In genomic region chr10:80697812-80698211, GRCm38 (mm10) we compare ENCODE assay signal across 12 mouse cellular contexts. TPM values are rescaled to one million over a fixed set of nuclear protein-coding genes. Genes with fewer than 3 reads are reported as not detected.
DNase-seq lines count a peak whose midpoint lies in the region; ATAC-seq and TF ChIP-seq lines count a peak whose summit lies in the region.
"Had no signal": no experiment of that assay in that cellular context is flagged by ENCODE, and none has a peak within 500 bp of the region (broad histone marks: within the 10 kb centered on the region; RNA-seq: fewer than 3 reads in every experiment).

No protein-coding gene starts in this region.

- H3K36me3 ChIP-seq in forebrain, embryonic 10.5 days (replicated peaks), result peaks cover 34% of the 10 kb centered on the region
- H3K36me3 ChIP-seq in forebrain, postnatal 0 days (ENCODE audit: insufficient read depth), result peaks cover 14% of the 10 kb centered on the region
- H3K36me3 ChIP-seq in midbrain, postnatal 0 days (ENCODE audit: insufficient read depth, low read length), result peaks cover 5% of the 10 kb centered on the region
- H3K36me3 ChIP-seq in midbrain, embryonic 15.5 days (replicated peaks), result 0 out of 2 replicates have a peak, but pooled peaks cover 3% of the 10 kb centered on the region
- 0 out of 2 replicates have a peak, but pooled peaks cover 4% of the 10 kb centered on the region for H3K36me3 ChIP-seq in stomach, postnatal 0 days (ENCODE audit: control insufficient read depth, insufficient read depth, low read length)

- H3K27me3 ChIP-seq in forebrain, embryonic 10.5 days (ENCODE audit: poor library complexity, severe bottlenecking), result no peaks in the 10 kb centered on the region
- H3K27me3 ChIP-seq in forebrain, postnatal 0 days (ENCODE audit: insufficient read depth, low read length), result no peaks in the 10 kb centered on the region
- no peaks in the 10 kb centered on the region for H3K27me3 ChIP-seq in midbrain, postnatal 0 days (ENCODE audit: insufficient read depth, low read length)
- no peaks in the 10 kb centered on the region for H3K27me3 ChIP-seq in midbrain, embryonic 15.5 days (replicated peaks)
- H3K27me3 ChIP-seq in stomach, postnatal 0 days (ENCODE audit: control insufficient read depth, insufficient read depth, low read length), result no peaks in the 10 kb centered on the region
- H3K27me3 ChIP-seq: neural tube, embryonic 12.5 days had no signal

- no peak for DNase-seq in forebrain, embryonic 10.5 days (ENCODE audit: extremely low spot score, low spot score)
- no peak for DNase-seq in forebrain, postnatal 0 days
- DNase-seq in midbrain, postnatal 0 days (ENCODE audit: low spot score), result no peak
- DNase-seq in stomach, postnatal 0 days (ENCODE audit: low spot score), result no peak
- no peak for DNase-seq in gastrocnemius, postnatal 36 days
- no peak for DNase-seq in right cerebral cortex, postnatal 25 days
- DNase-seq: heart, adult 18-20 months; lung, postnatal 36 days had no signal

- 85% methylated on average over 9 of the region's 9 CpGs for WGBS in forebrain, embryonic 10.5 days
- 76% methylated on average over 9 of the region's 9 CpGs for WGBS in forebrain, postnatal 0 days
- WGBS in midbrain, postnatal 0 days, result 59% methylated on average over 9 of the region's 9 CpGs
- WGBS in midbrain, embryonic 15.5 days, result 71% methylated on average over 9 of the region's 9 CpGs
- 81% methylated on average over 9 of the region's 9 CpGs for WGBS in stomach, postnatal 0 days

- intact Hi-C loops in gastrocnemius, postnatal 36 days (cut with DNase I), result no loop called here

- H3K4me2 ChIP-seq in forebrain, postnatal 0 days (ENCODE audit: low read depth), result no peak overlapping the region
- no peak overlapping the region for H3K4me2 ChIP-seq in midbrain, postnatal 0 days (ENCODE audit: low read depth, low read length, poor library complexity, severe bottlenecking)
- no peak overlapping the region for H3K4me2 ChIP-seq in midbrain, embryonic 15.5 days
- H3K4me2 ChIP-seq in stomach, postnatal 0 days (replicated peaks; ENCODE audit: low read depth), result no peak overlapping the region
- H3K4me2 ChIP-seq: neural tube, embryonic 12.5 days had no signal

- no peak for TF ChIP-seq EP300 in stomach, postnatal 0 days (optimal IDR thresholded peaks at IDR 0.05)

- no peak for TF ChIP-seq CTCF in forebrain, postnatal 0 days (IDR thresholded peaks at IDR 0.05; ENCODE audit: low read depth)
- TF ChIP-seq CTCF in midbrain, postnatal 0 days (IDR thresholded peaks at IDR 0.05), result no peak
- no peak for TF ChIP-seq CTCF in stomach, postnatal 0 days (IDR thresholded peaks at IDR 0.05; ENCODE audit: low read depth)

- no peak overlapping the region for H3K9ac ChIP-seq in forebrain, postnatal 0 days
- H3K9ac ChIP-seq in midbrain, postnatal 0 days (replicated peaks; ENCODE audit: low read length, poor library complexity, severe bottlenecking), result peak overlapping the region; percentile 13; the same call in 1 of the 2 replicates
- no peak overlapping the region for H3K9ac ChIP-seq in midbrain, embryonic 15.5 days
- H3K9ac ChIP-seq in stomach, postnatal 0 days (ENCODE audit: low read length), result peak overlapping the region; percentile 31
- H3K9ac ChIP-seq: neural tube, embryonic 12.5 days had no signal

- H3K9me3 ChIP-seq in forebrain, embryonic 10.5 days, result no peaks in the 10 kb centered on the region
- H3K9me3 ChIP-seq in forebrain, postnatal 0 days (ENCODE audit: low read length), result no peaks in the 10 kb centered on the region
- no peaks in the 10 kb centered on the region for H3K9me3 ChIP-seq in midbrain, postnatal 0 days (ENCODE audit: low read length)
- no peaks in the 10 kb centered on the region for H3K9me3 ChIP-seq in midbrain, embryonic 15.5 days
- no peaks in the 10 kb centered on the region for H3K9me3 ChIP-seq in stomach, postnatal 0 days (ENCODE audit: control insufficient read depth, low read length)
- H3K9me3 ChIP-seq: neural tube, embryonic 12.5 days had no signal

- no peak for ATAC-seq in forebrain, postnatal 0 days
- ATAC-seq in midbrain, postnatal 0 days (ENCODE audit: low FRiP score), result no peak
- no peak for ATAC-seq in midbrain, embryonic 15.5 days (replicated peaks)
- peak; percentile 36 for ATAC-seq in erythroid progenitor cell, adult 5-6 weeks (replicated peaks; ENCODE audit: low FRiP score, poor library complexity, severe bottlenecking)
- no peak for ATAC-seq in stomach, postnatal 0 days (ENCODE audit: low FRiP score, low TSS enrichment)

- H3K4me1 ChIP-seq in forebrain, embryonic 10.5 days, result peaks cover 47% of the 10 kb centered on the region
- H3K4me1 ChIP-seq in forebrain, postnatal 0 days (ENCODE audit: insufficient read depth), result peaks cover 11% of the 10 kb centered on the region; the same call in 1 of the 2 replicates
- H3K4me1 ChIP-seq in midbrain, postnatal 0 days (ENCODE audit: insufficient read depth, low read length), result peaks cover 5% of the 10 kb centered on the region; the same call in 1 of the 2 replicates
- H3K4me1 ChIP-seq in midbrain, embryonic 15.5 days, result peaks cover 27% of the 10 kb centered on the region
- peaks cover 6% of the 10 kb centered on the region for H3K4me1 ChIP-seq in stomach, postnatal 0 days (replicated peaks; ENCODE audit: control insufficient read depth, insufficient read depth)

- H3K27ac ChIP-seq in forebrain, embryonic 10.5 days, result peak overlapping the region; percentile 45
- no peak overlapping the region for H3K27ac ChIP-seq in forebrain, postnatal 0 days (ENCODE audit: low read depth, low read length)
- no peak overlapping the region for H3K27ac ChIP-seq in midbrain, postnatal 0 days (ENCODE audit: low read depth, low read length)
- H3K27ac ChIP-seq in midbrain, embryonic 15.5 days, result no peak overlapping the region
- H3K27ac ChIP-seq in stomach, postnatal 0 days (replicated peaks), result no peak overlapping the region
- H3K27ac ChIP-seq: kidney, postnatal 0 days; neural tube, embryonic 12.5 days had no signal

- H3K4me3 ChIP-seq in forebrain, embryonic 10.5 days, result 0 out of 2 replicates have a peak overlapping the region, but pooled peaks have one; percentile 1
- no peak overlapping the region for H3K4me3 ChIP-seq in forebrain, postnatal 0 days (ENCODE audit: low read depth, low read length)
- H3K4me3 ChIP-seq in midbrain, postnatal 0 days (ENCODE audit: low read depth, low read length), result no peak overlapping the region
- no peak overlapping the region for H3K4me3 ChIP-seq in midbrain, embryonic 15.5 days
- no peak overlapping the region for H3K4me3 ChIP-seq in stomach, postnatal 0 days (ENCODE audit: low read depth, low read length)
- H3K4me3 ChIP-seq: neural tube, embryonic 12.5 days had no signal

RNA-seq across cellular contexts. Expression of gene Mob3a, which starts 4.0 kb away (rescaled TPM):
- 53.9 and 54.7 TPM in 2 replicates for polyA plus RNA-seq in forebrain, embryonic 10.5 days (2016; fragmentation: Nextera tagmentation; extraction: Ambion mirVana)
- total RNA-seq in forebrain, postnatal 0 days (2014; rRNA removed), result 54.1 and 57.8 TPM in 2 replicates
- 38.9 and 45.9 TPM in 2 replicates for polyA plus RNA-seq in forebrain, postnatal 0 days (2015; fragmentation: Nextera tagmentation; extraction: Ambion mirVana)
- 66.6 and 75.1 TPM in 2 replicates for total RNA-seq in midbrain, postnatal 0 days (2014; rRNA removed)
- polyA plus RNA-seq in midbrain, postnatal 0 days (2015; fragmentation: Nextera tagmentation; extraction: Ambion mirVana), result 44.9 and 48.5 TPM in 2 replicates
- 63.4 and 64.3 TPM in 2 replicates for polyA plus RNA-seq in midbrain, embryonic 15.5 days (2015; fragmentation: Nextera tagmentation; extraction: Ambion mirVana)
- total RNA-seq in erythroid progenitor cell, adult 5-6 weeks (2015; ENCODE audit: low replicate concordance), result 19.5 and 32.3 TPM in 2 replicates
- total RNA-seq in erythroid progenitor cell, adult 5-6 weeks (2017; ENCODE audit: low replicate concordance), result 9.0 and 25.7 TPM in 2 replicates
- 22.9 and 23.9 TPM in 2 replicates for polyA plus RNA-seq in stomach, postnatal 0 days (2015; fragmentation: Nextera tagmentation; extraction: Ambion mirVana)
- 1 to 10 TPM; 3.4 to 3.6 TPM for total RNA-seq in gastrocnemius, postnatal 36 days (2021)

RNA-seq across cellular contexts. Expression of gene Izumo4, which starts 4.2 kb away (rescaled TPM):
- polyA plus RNA-seq in forebrain, embryonic 10.5 days (2016; fragmentation: Nextera tagmentation; extraction: Ambion mirVana), result 7.7 and 10.9 TPM in 2 replicates
- 37.9 and 39.5 TPM in 2 replicates for total RNA-seq in forebrain, postnatal 0 days (2014; rRNA removed)
- polyA plus RNA-seq in forebrain, postnatal 0 days (2015; fragmentation: Nextera tagmentation; extraction: Ambion mirVana), result 34.4 and 36.7 TPM in 2 replicates
- 26.3 and 48.0 TPM in 2 replicates for total RNA-seq in midbrain, postnatal 0 days (2014; rRNA removed)
- polyA plus RNA-seq in midbrain, postnatal 0 days (2015; fragmentation: Nextera tagmentation; extraction: Ambion mirVana), result 44.0 and 47.4 TPM in 2 replicates
- 42.9 and 50.9 TPM in 2 replicates for polyA plus RNA-seq in midbrain, embryonic 15.5 days (2015; fragmentation: Nextera tagmentation; extraction: Ambion mirVana)
- 21.4 and 36.4 TPM in 2 replicates for total RNA-seq in erythroid progenitor cell, adult 5-6 weeks (2015; ENCODE audit: low replicate concordance)
- total RNA-seq in erythroid progenitor cell, adult 5-6 weeks (2017; ENCODE audit: low replicate concordance), result 3.3 and 3.8 TPM in 2 replicates
- polyA plus RNA-seq in stomach, postnatal 0 days (2015; fragmentation: Nextera tagmentation; extraction: Ambion mirVana), result 14.8 and 18.0 TPM in 2 replicates
- total RNA-seq in gastrocnemius, postnatal 36 days (2021), result 1 to 10 TPM; 1.2 to 2.7 TPM

RNA-seq across cellular contexts. Expression of gene Mknk2, which starts 19.9 kb away (rescaled TPM):
- polyA plus RNA-seq in forebrain, embryonic 10.5 days (2016; fragmentation: Nextera tagmentation; extraction: Ambion mirVana), result 91.0 and 100 TPM in 2 replicates
- total RNA-seq in forebrain, postnatal 0 days (2014; rRNA removed), result 55.2 and 69.8 TPM in 2 replicates
- polyA plus RNA-seq in forebrain, postnatal 0 days (2015; fragmentation: Nextera tagmentation; extraction: Ambion mirVana), result 42.4 and 43.6 TPM in 2 replicates
- 74.6 and 74.7 TPM in 2 replicates for total RNA-seq in midbrain, postnatal 0 days (2014; rRNA removed)
- polyA plus RNA-seq in midbrain, postnatal 0 days (2015; fragmentation: Nextera tagmentation; extraction: Ambion mirVana), result 35.3 and 36.0 TPM in 2 replicates
- polyA plus RNA-seq in midbrain, embryonic 15.5 days (2015; fragmentation: Nextera tagmentation; extraction: Ambion mirVana), result 61.5 and 66.6 TPM in 2 replicates
- 78.2 and 83.0 TPM in 2 replicates for total RNA-seq in erythroid progenitor cell, adult 5-6 weeks (2015; ENCODE audit: low replicate concordance)
- 49.4 and 67.6 TPM in 2 replicates for total RNA-seq in erythroid progenitor cell, adult 5-6 weeks (2017; ENCODE audit: low replicate concordance)
- 55.2 and 61.7 TPM in 2 replicates for polyA plus RNA-seq in stomach, postnatal 0 days (2015; fragmentation: Nextera tagmentation; extraction: Ambion mirVana)
- 100 to 1,000 TPM; 216 to 227 TPM for total RNA-seq in gastrocnemius, postnatal 36 days (2021)

RNA-seq across cellular contexts. Expression of gene Btbd2, which starts 40.9 kb away (rescaled TPM):
- 71.6 and 78.1 TPM in 2 replicates for polyA plus RNA-seq in forebrain, embryonic 10.5 days (2016; fragmentation: Nextera tagmentation; extraction: Ambion mirVana)
- total RNA-seq in forebrain, postnatal 0 days (2014; rRNA removed), result 105 and 131 TPM in 2 replicates
- polyA plus RNA-seq in forebrain, postnatal 0 days (2015; fragmentation: Nextera tagmentation; extraction: Ambion mirVana), result 70.4 and 77.6 TPM in 2 replicates
- total RNA-seq in midbrain, postnatal 0 days (2014; rRNA removed), result 168 and 215 TPM in 2 replicates
- polyA plus RNA-seq in midbrain, postnatal 0 days (2015; fragmentation: Nextera tagmentation; extraction: Ambion mirVana), result 71.6 and 80.4 TPM in 2 replicates
- 85.9 and 90.4 TPM in 2 replicates for polyA plus RNA-seq in midbrain, embryonic 15.5 days (2015; fragmentation: Nextera tagmentation; extraction: Ambion mirVana)
- 2.9 and 3.8 TPM in 2 replicates for total RNA-seq in erythroid progenitor cell, adult 5-6 weeks (2015; ENCODE audit: low replicate concordance)
- 9.2 and 25.3 TPM in 2 replicates for total RNA-seq in erythroid progenitor cell, adult 5-6 weeks (2017; ENCODE audit: low replicate concordance)
- 28.3 and 30.0 TPM in 2 replicates for polyA plus RNA-seq in stomach, postnatal 0 days (2015; fragmentation: Nextera tagmentation; extraction: Ambion mirVana)
- total RNA-seq in gastrocnemius, postnatal 36 days (2021), result 10 to 100 TPM; 32.1 to 33.5 TPM

RNA-seq across cellular contexts. Expression of gene Ap3d1, which starts 44.3 kb away (rescaled TPM):
- 58.2 and 58.7 TPM in 2 replicates for polyA plus RNA-seq in forebrain, embryonic 10.5 days (2016; fragmentation: Nextera tagmentation; extraction: Ambion mirVana)
- total RNA-seq in forebrain, postnatal 0 days (2014; rRNA removed), result 137 and 176 TPM in 2 replicates
- 63.8 and 87.7 TPM in 2 replicates for polyA plus RNA-seq in forebrain, postnatal 0 days (2015; fragmentation: Nextera tagmentation; extraction: Ambion mirVana)
- 182 and 183 TPM in 2 replicates for total RNA-seq in midbrain, postnatal 0 days (2014; rRNA removed)
- polyA plus RNA-seq in midbrain, postnatal 0 days (2015; fragmentation: Nextera tagmentation; extraction: Ambion mirVana), result 95.4 and 105 TPM in 2 replicates
- polyA plus RNA-seq in midbrain, embryonic 15.5 days (2015; fragmentation: Nextera tagmentation; extraction: Ambion mirVana), result 117 and 122 TPM in 2 replicates
- total RNA-seq in erythroid progenitor cell, adult 5-6 weeks (2015; ENCODE audit: low replicate concordance), result 42.8 and 69.6 TPM in 2 replicates
- total RNA-seq in erythroid progenitor cell, adult 5-6 weeks (2017; ENCODE audit: low replicate concordance), result 66.0 and 111 TPM in 2 replicates
- polyA plus RNA-seq in stomach, postnatal 0 days (2015; fragmentation: Nextera tagmentation; extraction: Ambion mirVana), result 38.7 and 42.7 TPM in 2 replicates
- 10 to 100 TPM; 23.8 to 25.6 TPM for total RNA-seq in gastrocnemius, postnatal 36 days (2021)

Comparison
In these comparisons a context has a peak if more than half of its experiments do, and no peak if none do; other contexts are left out.
1. H3K9ac ChIP-seq: peak in midbrain, postnatal 0 days (single experiment) and stomach, postnatal 0 days (single experiment); none in forebrain, postnatal 0 days (single experiment) and midbrain, embryonic 15.5 days (single experiment).